Mouse (Mus musculus) heart, postnatal 0 days (tissue): ENCODE data around the gene Fcrl6. TPM values are rescaled to one million over a fixed set of nuclear protein-coding genes. Genes with fewer than 3 reads are reported as not detected.

ENCODE experiments used
- ATAC-seq: fragments of 200-750 bp; cut with Nextera tagmentation; 2 replicates; pipeline ENCODE4 v1.8.0; 2017; ENCODE audit warnings: low read depth, moderate number of reproducible peaks, moderate library complexity; ENCODE audit not compliant: insufficient read depth
- DNase-seq: peaks from one replicate; pipeline ENCODE4 v3.0.0-alpha.2; 2016; ENCODE audit warnings: low spot score
- H3K27ac ChIP-seq: fragments of 300-500 bp; sonication (generic); 2 replicates; pipeline ENCODE4 v1.5.1; 2014; ENCODE audit warnings: low read depth, mild to moderate bottlenecking
- H3K27me3 ChIP-seq: fragments of 300-500 bp; sonication (generic); 2 replicates; pipeline ENCODE4 v1.6.1; 2014; ENCODE audit warnings: low read length, mixed read lengths; ENCODE audit not compliant: control insufficient read depth, insufficient read depth
- H3K36me3 ChIP-seq: fragments of 300-500 bp; sonication (generic); replicated peaks from 2 replicates; pipeline ENCODE4 v1.6.1; 2014; ENCODE audit warnings: low read length, mixed read lengths; ENCODE audit not compliant: control insufficient read depth, insufficient read depth
- H3K4me1 ChIP-seq: fragments of 300-500 bp; sonication (generic); 2 replicates; pipeline ENCODE4 v1.6.1; 2014; ENCODE audit warnings: antibody characterized with exemption; ENCODE audit not compliant: control insufficient read depth, insufficient read depth
- H3K4me2 ChIP-seq: fragments of 300-500 bp; sonication (generic); 2 replicates; pipeline ENCODE4 v1.6.1; 2014; ENCODE audit warnings: low read depth, mild to moderate bottlenecking, low read length, moderate library complexity
- H3K4me3 ChIP-seq: fragments of 300-500 bp; sonication (generic); 2 replicates; pipeline ENCODE4 v1.5.1; 2014; ENCODE audit warnings: low read depth, low read length
- H3K9ac ChIP-seq: fragments of 300-500 bp; sonication (generic); replicated peaks from 2 replicates; pipeline ENCODE4 v1.6.1; 2014; ENCODE audit warnings: low read depth, low read length, mixed read lengths
- H3K9me3 ChIP-seq: fragments of 300-500 bp; sonication (generic); replicated peaks from 2 replicates; pipeline ENCODE4 v1.6.1; 2016; ENCODE audit warnings: low read length; ENCODE audit not compliant: control insufficient read depth
- CTCF ChIP-seq: IDR thresholded peaks from 2 replicates; pipeline ENCODE4 v1.5.1; 2016; ENCODE audit warnings: antibody characterized with exemption, control low read depth, low read depth
- EP300 ChIP-seq: IDR thresholded peaks from 2 replicates; pipeline ENCODE4 v1.6.1; 2016; ENCODE audit warnings: antibody characterized with exemption, low read depth
- WGBS: fragments of 180-500 bp; shearing (Covaris S2); extraction: QIAGEN DNeasy Blood & Tissue Kit; methylation state at CpG from one replicate; pipeline ENCODE4 v1.1.7; 2014; 5-methylcytosine and 5-hydroxymethylcytosine counted together
- polyA plus RNA-seq: library from polyadenylated mRNA; unstranded; fragments of >200 nt; fragmentation: Nextera tagmentation; extraction: Ambion mirVana; gene quantifications from 2 replicates; pipeline ENCODE4 v1.2.1, GENCODE M21; 2015
- total RNA-seq: library from RNA; depleted of rRNA; stranded (reverse); fragments of >200 nt; gene quantifications from 2 replicates; pipeline ENCODE4 v1.2.3, GENCODE M21; 2014; ENCODE audit warnings: low replicate concordance

The Fcrl6 gene
- total and polyA plus RNA-seq, 2 experiments from 2014 or later = not detected

- Histone ChIP-seq H3K27me3 (no peaks in the 10 kb centered on the region), H3K4me2 (peak within 1 kb of the TSS; percentile 90), H3K36me3 (no peaks in the 10 kb centered on the region), H3K27ac (peak within 1 kb of the TSS; percentile 94), H3K4me3 (peak within 1 kb of the TSS; percentile 70), H3K9ac (peak within 1 kb of the TSS; percentile 75), H3K4me1 (no peaks in the 10 kb centered on the region), H3K9me3 (no peaks in the 10 kb centered on the region)
- WGBS = under 1% methylated on average over 53 of the region's 53 CpGs
- DNase-seq (peak; percentile 97), ATAC-seq (peak; percentile 99)
- TF ChIP-seq CTCF (peak; percentile 91), EP300 (peak; percentile 61; the same call in 1 of the 2 replicates)
Observed at GRCm38 (mm10) chr1:172632451-172633326, 30.3 kb upstream of the Fcrl6 start, which contains the start of gene Dusp23. Dusp23 (minus strand) TSS chr1:172632962.

GRCm38 (mm10) chr1:172631721-172632120 lies 29.4 kb upstream of the Fcrl6 start:
- no peaks in the 10 kb centered on the region for H3K4me1 ChIP-seq
- no peak overlapping the region for H3K9ac ChIP-seq
- WGBS = 88% methylated on average over 5 of the region's 5 CpGs
- H3K27ac ChIP-seq = no peak overlapping the region
- ATAC-seq (no peak), DNase-seq (no peak)
- H3K27me3 ChIP-seq = no peaks in the 10 kb centered on the region
- no peaks in the 10 kb centered on the region for H3K9me3 ChIP-seq
- no peaks in the 10 kb centered on the region for H3K36me3 ChIP-seq
- no peak overlapping the region for H3K4me2 ChIP-seq
- TF ChIP-seq EP300 (no peak), CTCF (no peak)
- no peak overlapping the region; the same call in 1 of the 2 replicates for H3K4me3 ChIP-seq

- H3K27me3 ChIP-seq = no peaks in the 10 kb centered on the region
- H3K36me3 ChIP-seq = no peaks in the 10 kb centered on the region
- no peak overlapping the region for H3K9ac ChIP-seq
- ATAC-seq = no peak
- TF ChIP-seq CTCF (no peak), EP300 (no peak)
- no peak overlapping the region for H3K27ac ChIP-seq
- no peaks in the 10 kb centered on the region for H3K4me1 ChIP-seq
- no peak overlapping the region for H3K4me3 ChIP-seq
- no peak overlapping the region for H3K4me2 ChIP-seq
- H3K9me3 ChIP-seq = no peaks in the 10 kb centered on the region
- DNase-seq = no peak
- 60% methylated on average over 7 of the region's 7 CpGs for WGBS
Observed at GRCm38 (mm10) chr1:172629831-172630230, 27.5 kb upstream of the Fcrl6 start.

GRCm38 (mm10) chr1:172626306-172626705 lies 24.0 kb upstream of the Fcrl6 start:
- Histone ChIP-seq H3K27me3 (no peaks in the 10 kb centered on the region), H3K9me3 (no peaks in the 10 kb centered on the region), H3K4me1 (no peaks in the 10 kb centered on the region), H3K36me3 (no peaks in the 10 kb centered on the region), H3K27ac (no peak overlapping the region), H3K4me2 (no peak overlapping the region), H3K4me3 (no peak overlapping the region), H3K9ac (no peak overlapping the region)
- 92% methylated on average over 3 of the region's 3 CpGs for WGBS
- TF ChIP-seq EP300 (no peak), CTCF (no peak)
- DNase-seq = no peak
- ATAC-seq = no peak

- ATAC-seq = no peak
- Histone ChIP-seq H3K4me3 (no peak overlapping the region), H3K9me3 (no peaks in the 10 kb centered on the region), H3K27ac (no peak overlapping the region), H3K4me1 (no peaks in the 10 kb centered on the region), H3K4me2 (no peak overlapping the region), H3K36me3 (no peaks in the 10 kb centered on the region), H3K9ac (no peak overlapping the region), H3K27me3 (no peaks in the 10 kb centered on the region)
- no peak for DNase-seq
- TF ChIP-seq CTCF = no peak
- no peak for TF ChIP-seq EP300
- 85% methylated on average over 3 of the region's 3 CpGs for WGBS
Observed at GRCm38 (mm10) chr1:172624081-172624480, 21.7 kb upstream of the Fcrl6 start.

GRCm38 (mm10) chr1:172623599-172623998 lies 21.2 kb upstream of the Fcrl6 start:
- TF ChIP-seq EP300 = no peak
- no peak for TF ChIP-seq CTCF
- no peaks in the 10 kb centered on the region for H3K36me3 ChIP-seq
- ATAC-seq = no peak

More at GRCm38 (mm10) chr1:172623599-172623998, 21.2 kb upstream of the Fcrl6 start:
- H3K4me1 ChIP-seq = no peaks in the 10 kb centered on the region
- no peaks in the 10 kb centered on the region for H3K27me3 ChIP-seq
- WGBS = 55% methylated on average over 5 of the region's 5 CpGs
- DNase-seq = no peak
- H3K9ac ChIP-seq = no peak overlapping the region
- H3K4me3 ChIP-seq = no peak overlapping the region
- no peak overlapping the region for H3K4me2 ChIP-seq
- no peak overlapping the region for H3K27ac ChIP-seq
- no peaks in the 10 kb centered on the region for H3K9me3 ChIP-seq
